Mouse (Mus musculus): Measurements from ENCODE around the gene Polr1d. TPM values are rescaled to one million over a fixed set of nuclear protein-coding genes. Genes with fewer than 3 reads are reported as not detected.

Gene Polr1d
- polyA plus RNA-seq, 1 experiment from 2014 or later, result 97.6 TPM

DNA sequence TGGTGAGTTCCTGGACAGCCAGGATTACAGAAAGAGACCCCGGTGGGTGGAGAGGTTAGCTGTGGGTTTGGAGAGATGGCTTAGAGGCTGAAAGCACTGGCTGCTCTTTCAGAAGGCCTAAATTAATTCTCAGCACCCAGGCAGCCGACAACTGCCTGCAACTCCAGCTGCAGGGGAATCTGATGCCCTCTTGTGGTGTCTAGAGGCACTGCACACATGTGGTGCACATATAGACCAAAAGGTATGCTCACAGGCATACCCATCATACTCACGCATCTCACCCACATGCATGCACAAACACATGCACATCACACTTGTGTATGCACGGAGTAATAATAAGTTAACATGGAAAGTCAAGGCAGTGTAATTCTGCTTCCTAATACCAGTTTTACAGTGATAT, 38.8 kb downstream of the Polr1d start:
- H3K4me2 ChIP-seq (ENCODE audit: low read length), result no peak overlapping the region
- H3K27me3 ChIP-seq (ENCODE audit: control insufficient read depth, insufficient read depth, low read length), result no peaks in the 10 kb centered on the region
- 93% methylated on average over 4 of the region's 4 CpGs for WGBS
- ATAC-seq (ENCODE audit: insufficient number of reproducible peaks, insufficient read depth, low FRiP score, low read depth), result no peak
- 0 out of 2 replicates have a peak, but pooled peaks cover 7% of the 10 kb centered on the region for H3K9me3 ChIP-seq (ENCODE audit: control insufficient read depth, low read length)
- H3K9ac ChIP-seq (ENCODE audit: low read length), result no peak overlapping the region
- H3K4me3 ChIP-seq (ENCODE audit: control insufficient read depth in 1 of 2, insufficient read depth in 1 of 2, low read depth in 1 of 2, low read length in 2 of 2), result no peak overlapping the region
- no peak overlapping the region for H3K27ac ChIP-seq (replicated peaks in 1 of 2; ENCODE audit: control insufficient read depth in 1 of 2, insufficient read depth in 1 of 2, low read depth in 2 of 2, low read length in 2 of 2)
- H3K36me3 ChIP-seq (ENCODE audit: control insufficient read depth, insufficient read depth, low read length), result peaks cover 19% of the 10 kb centered on the region
- H3K4me1 ChIP-seq (ENCODE audit: control insufficient read depth in 2 of 2, insufficient read depth in 2 of 2, low read length in 2 of 2), result no peaks in the 10 kb centered on the region

DNA sequence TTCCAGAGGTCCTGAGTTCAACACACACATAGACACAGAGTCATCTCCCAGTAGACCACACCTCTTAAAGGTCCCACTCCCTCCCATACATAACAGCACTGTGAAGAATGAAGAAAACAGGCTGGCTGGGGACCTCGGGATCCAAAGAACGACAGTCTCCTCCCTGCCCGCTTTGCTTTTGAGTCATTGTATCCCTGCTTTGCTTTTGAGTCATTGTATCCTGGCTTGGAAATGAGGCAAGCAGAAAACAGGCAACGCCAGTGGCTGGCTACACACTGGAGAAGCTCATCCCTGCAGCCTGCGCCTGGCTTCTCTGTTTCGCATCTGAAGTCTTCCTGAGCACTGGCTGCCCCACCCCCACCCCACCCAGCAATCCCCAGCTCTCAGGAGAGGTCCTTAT, 40.2 kb downstream of the Polr1d start:
- WGBS, result 23% methylated on average over 6 of the region's 6 CpGs
- Histone ChIP-seq H3K27ac (replicated peaks in 1 of 2; ENCODE audit: control insufficient read depth in 1 of 2, insufficient read depth in 1 of 2, low read depth in 2 of 2, low read length in 2 of 2) (no peak overlapping the region), H3K27me3 (ENCODE audit: control insufficient read depth, insufficient read depth, low read length) (no peaks in the 10 kb centered on the region), H3K36me3 (ENCODE audit: control insufficient read depth, insufficient read depth, low read length) (peaks cover 10% of the 10 kb centered on the region), H3K4me2 (ENCODE audit: low read length) (no peak overlapping the region), H3K9me3 (ENCODE audit: control insufficient read depth, low read length) (peaks cover 15% of the 10 kb centered on the region), H3K4me3 (ENCODE audit: control insufficient read depth in 1 of 2, insufficient read depth in 1 of 2, low read depth in 1 of 2, low read length in 2 of 2) (no peak overlapping the region), H3K9ac (ENCODE audit: low read length) (no peak overlapping the region), H3K4me1 (ENCODE audit: control insufficient read depth in 2 of 2, insufficient read depth in 2 of 2, low read length in 2 of 2) (no peaks in the 10 kb centered on the region)
- no peak for ATAC-seq (ENCODE audit: insufficient number of reproducible peaks, insufficient read depth, low FRiP score, low read depth)

DNA sequence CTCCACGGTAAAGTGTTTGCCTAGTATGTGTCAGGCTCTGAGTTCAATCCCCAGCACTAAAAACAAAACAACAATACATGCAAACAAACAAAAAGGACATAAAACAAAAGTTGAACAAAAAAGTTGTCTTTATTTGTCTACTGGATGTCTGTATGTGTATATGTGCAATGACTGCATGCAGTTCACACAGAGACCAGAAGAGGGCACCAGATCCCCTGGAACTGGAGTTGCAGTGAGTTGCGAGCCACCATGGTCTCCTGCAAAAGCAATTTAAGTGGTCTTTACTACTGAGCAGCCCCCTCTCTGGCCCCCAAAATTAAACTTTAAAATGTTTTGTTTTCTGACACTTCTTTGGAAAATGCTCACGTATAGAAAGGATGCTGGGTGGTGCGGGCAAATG, 44.3 kb downstream of the Polr1d start:
- 90% methylated on average over 4 of the region's 4 CpGs for WGBS
- no peaks in the 10 kb centered on the region for H3K27me3 ChIP-seq (ENCODE audit: control insufficient read depth, insufficient read depth, low read length)
- no peak overlapping the region for H3K27ac ChIP-seq (replicated peaks in 1 of 2; ENCODE audit: control insufficient read depth in 1 of 2, insufficient read depth in 1 of 2, low read depth in 2 of 2, low read length in 2 of 2)

DNA sequence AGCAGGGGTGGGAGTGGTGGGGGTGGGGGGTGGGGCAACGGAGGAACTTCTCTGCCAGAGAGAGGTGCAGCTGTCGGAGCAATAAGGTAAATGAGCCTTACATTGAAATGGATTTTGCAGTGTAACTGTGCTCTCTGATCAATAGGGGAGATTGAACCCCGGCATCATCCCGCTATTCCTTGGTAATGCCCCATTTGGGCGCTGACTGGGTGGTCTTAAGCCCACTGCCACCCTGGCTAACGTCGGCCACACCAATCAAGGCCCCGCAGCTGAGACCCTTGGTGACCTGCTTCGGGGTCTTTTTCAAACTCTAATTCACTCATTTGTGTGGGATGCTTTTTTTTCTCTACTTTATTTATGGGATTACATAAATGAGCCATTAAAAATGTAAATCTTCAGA, 47.9 kb downstream of the Polr1d start:
- Histone ChIP-seq H3K9ac (ENCODE audit: low read length) (no peak overlapping the region), H3K4me1 (ENCODE audit: control insufficient read depth in 2 of 2, insufficient read depth in 2 of 2, low read length in 2 of 2) (no peaks in the 10 kb centered on the region), H3K27me3 (ENCODE audit: control insufficient read depth, insufficient read depth, low read length) (no peaks in the 10 kb centered on the region), H3K4me2 (ENCODE audit: low read length) (no peak overlapping the region), H3K9me3 (ENCODE audit: control insufficient read depth, low read length) (peaks cover 7% of the 10 kb centered on the region), H3K4me3 (ENCODE audit: control insufficient read depth in 1 of 2, insufficient read depth in 1 of 2, low read depth in 1 of 2, low read length in 2 of 2) (no peak overlapping the region), H3K36me3 (ENCODE audit: control insufficient read depth, insufficient read depth, low read length) (no peaks in the 10 kb centered on the region), H3K27ac (replicated peaks in 1 of 2; ENCODE audit: control insufficient read depth in 1 of 2, insufficient read depth in 1 of 2, low read depth in 2 of 2, low read length in 2 of 2) (no peak overlapping the region)
- WGBS, result 64% methylated on average over 9 of the region's 9 CpGs
- no peak for ATAC-seq (ENCODE audit: insufficient number of reproducible peaks, insufficient read depth, low FRiP score, low read depth)

More for the DNA sequence above, 44.3 kb downstream of the Polr1d start:
- Histone ChIP-seq H3K4me1 (ENCODE audit: control insufficient read depth in 2 of 2, insufficient read depth in 2 of 2, low read length in 2 of 2) (no peaks in the 10 kb centered on the region), H3K4me2 (ENCODE audit: low read length) (no peak overlapping the region), H3K9me3 (ENCODE audit: control insufficient read depth, low read length) (peaks cover 7% of the 10 kb centered on the region), H3K4me3 (ENCODE audit: control insufficient read depth in 1 of 2, insufficient read depth in 1 of 2, low read depth in 1 of 2, low read length in 2 of 2) (no peak overlapping the region), H3K9ac (ENCODE audit: low read length) (no peak overlapping the region), H3K36me3 (ENCODE audit: control insufficient read depth, insufficient read depth, low read length) (no peaks in the 10 kb centered on the region)
- no peak for ATAC-seq (ENCODE audit: insufficient number of reproducible peaks, insufficient read depth, low FRiP score, low read depth)

DNA sequence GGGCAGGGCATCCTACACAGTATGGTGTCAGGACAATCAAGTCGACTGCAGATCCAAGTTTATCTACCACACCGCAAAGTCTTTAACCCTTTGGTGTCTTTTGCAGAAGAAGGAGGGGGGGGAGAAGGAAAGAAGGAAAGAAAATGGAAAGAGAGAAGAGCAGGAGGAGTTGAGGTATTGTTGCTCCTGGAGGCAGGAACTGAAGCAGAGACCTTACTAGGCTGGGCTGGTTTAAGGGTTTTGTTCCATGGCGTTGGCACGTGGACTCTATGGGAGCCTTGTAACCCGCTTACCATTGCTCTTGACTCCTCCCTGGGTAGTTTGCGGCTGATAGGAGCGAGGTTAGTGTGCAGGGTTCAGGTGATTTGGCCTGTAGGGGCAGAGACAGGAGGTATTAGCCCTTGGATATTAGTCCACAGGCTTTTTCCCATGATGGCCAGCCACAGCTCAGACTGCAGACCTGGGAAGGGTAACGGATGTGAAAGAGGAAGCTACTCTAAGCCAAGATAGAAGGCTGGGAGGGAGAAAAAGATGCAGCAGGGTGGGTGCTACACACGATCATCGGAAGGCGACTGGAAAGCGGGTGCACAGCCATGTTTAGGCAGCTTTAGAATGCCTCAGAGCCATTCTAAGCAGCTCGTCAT, 48.8 kb downstream of the Polr1d start:
- WGBS, result 84% methylated on average over 13 of the region's 13 CpGs
- Histone ChIP-seq H3K9ac (ENCODE audit: low read length) (no peak overlapping the region), H3K4me2 (ENCODE audit: low read length) (no peak overlapping the region), H3K9me3 (ENCODE audit: control insufficient read depth, low read length) (peaks cover 7% of the 10 kb centered on the region), H3K36me3 (ENCODE audit: control insufficient read depth, insufficient read depth, low read length) (no peaks in the 10 kb centered on the region), H3K4me3 (ENCODE audit: control insufficient read depth in 1 of 2, insufficient read depth in 1 of 2, low read depth in 1 of 2, low read length in 2 of 2) (no peak overlapping the region), H3K27me3 (ENCODE audit: control insufficient read depth, insufficient read depth, low read length) (no peaks in the 10 kb centered on the region), H3K4me1 (ENCODE audit: control insufficient read depth in 2 of 2, insufficient read depth in 2 of 2, low read length in 2 of 2) (no peaks in the 10 kb centered on the region), H3K27ac (replicated peaks in 1 of 2; ENCODE audit: control insufficient read depth in 1 of 2, insufficient read depth in 1 of 2, low read depth in 2 of 2, low read length in 2 of 2) (no peak overlapping the region)
- ATAC-seq (ENCODE audit: insufficient number of reproducible peaks, insufficient read depth, low FRiP score, low read depth), result no peak

DNA sequence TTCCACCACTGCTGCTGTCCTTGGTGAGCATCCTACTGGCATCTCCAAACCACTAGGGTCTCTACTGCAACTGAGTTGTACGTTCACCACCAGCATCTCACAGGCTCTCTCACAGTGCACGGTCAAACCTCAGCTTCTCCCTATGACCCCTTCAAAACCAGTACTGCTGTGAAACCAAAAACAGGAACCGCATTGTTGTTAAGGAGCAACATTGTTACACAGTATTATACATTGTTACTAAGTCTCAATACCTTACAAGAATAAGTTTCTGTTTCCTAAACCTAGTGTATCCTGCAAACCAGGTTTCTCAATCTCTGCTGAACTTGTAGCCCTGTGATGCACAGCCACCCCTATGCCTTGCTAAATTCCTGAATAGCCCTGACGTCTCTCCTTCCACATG, 51.0 kb downstream of the Polr1d start:
- H3K27ac ChIP-seq (replicated peaks in 1 of 2; ENCODE audit: control insufficient read depth in 1 of 2, insufficient read depth in 1 of 2, low read depth in 2 of 2, low read length in 2 of 2), result no peak overlapping the region
- no peaks in the 10 kb centered on the region for H3K27me3 ChIP-seq (ENCODE audit: control insufficient read depth, insufficient read depth, low read length)
- H3K4me3 ChIP-seq (ENCODE audit: control insufficient read depth in 1 of 2, insufficient read depth in 1 of 2, low read depth in 1 of 2, low read length in 2 of 2), result no peak overlapping the region
- no peaks in the 10 kb centered on the region for H3K4me1 ChIP-seq (ENCODE audit: control insufficient read depth in 2 of 2, insufficient read depth in 2 of 2, low read length in 2 of 2)
- H3K4me2 ChIP-seq (ENCODE audit: low read length), result no peak overlapping the region
- H3K9ac ChIP-seq (ENCODE audit: low read length), result no peak overlapping the region
- no peaks in the 10 kb centered on the region for H3K9me3 ChIP-seq (ENCODE audit: control insufficient read depth, low read length)
- 82% methylated on average over 4 of the region's 4 CpGs for whole genome bisulfite sequencing
- H3K36me3 ChIP-seq (ENCODE audit: control insufficient read depth, insufficient read depth, low read length), result no peaks in the 10 kb centered on the region
- ATAC-seq (ENCODE audit: insufficient number of reproducible peaks, insufficient read depth, low FRiP score, low read depth), result no peak

DNA sequence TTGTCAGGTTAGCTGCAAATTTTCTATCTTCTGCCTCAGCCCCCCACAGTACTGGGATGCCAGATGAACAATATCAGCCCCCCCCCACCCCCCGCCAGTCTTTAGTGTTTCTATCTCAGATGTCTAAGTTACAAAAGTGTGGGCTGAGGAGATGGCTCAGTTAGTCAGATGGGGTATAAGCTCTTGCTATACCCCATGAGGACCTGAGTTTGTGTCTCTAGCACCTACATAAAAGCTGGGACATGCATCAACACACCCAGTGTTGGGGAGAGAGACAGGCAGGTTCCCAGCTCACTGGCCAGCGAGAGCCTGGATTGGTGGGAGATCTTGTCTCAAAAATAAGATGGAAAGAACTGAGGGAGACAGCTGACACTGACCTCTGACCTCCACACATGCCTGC, 52.6 kb downstream of the Polr1d start:
- Histone ChIP-seq H3K9ac (ENCODE audit: low read length) (no peak overlapping the region), H3K27ac (replicated peaks in 1 of 2; ENCODE audit: control insufficient read depth in 1 of 2, insufficient read depth in 1 of 2, low read depth in 2 of 2, low read length in 2 of 2) (no peak overlapping the region), H3K9me3 (ENCODE audit: control insufficient read depth, low read length) (no peaks in the 10 kb centered on the region), H3K36me3 (ENCODE audit: control insufficient read depth, insufficient read depth, low read length) (no peaks in the 10 kb centered on the region), H3K4me1 (ENCODE audit: control insufficient read depth in 2 of 2, insufficient read depth in 2 of 2, low read length in 2 of 2) (no peaks in the 10 kb centered on the region), H3K4me3 (ENCODE audit: control insufficient read depth in 1 of 2, insufficient read depth in 1 of 2, low read depth in 1 of 2, low read length in 2 of 2) (no peak overlapping the region), H3K27me3 (ENCODE audit: control insufficient read depth, insufficient read depth, low read length) (no peaks in the 10 kb centered on the region), H3K4me2 (ENCODE audit: low read length) (no peak overlapping the region)
- 65% methylated on average over 2 of the region's 2 CpGs for WGBS
- no peak for ATAC-seq (ENCODE audit: insufficient number of reproducible peaks, insufficient read depth, low FRiP score, low read depth)

DNA sequence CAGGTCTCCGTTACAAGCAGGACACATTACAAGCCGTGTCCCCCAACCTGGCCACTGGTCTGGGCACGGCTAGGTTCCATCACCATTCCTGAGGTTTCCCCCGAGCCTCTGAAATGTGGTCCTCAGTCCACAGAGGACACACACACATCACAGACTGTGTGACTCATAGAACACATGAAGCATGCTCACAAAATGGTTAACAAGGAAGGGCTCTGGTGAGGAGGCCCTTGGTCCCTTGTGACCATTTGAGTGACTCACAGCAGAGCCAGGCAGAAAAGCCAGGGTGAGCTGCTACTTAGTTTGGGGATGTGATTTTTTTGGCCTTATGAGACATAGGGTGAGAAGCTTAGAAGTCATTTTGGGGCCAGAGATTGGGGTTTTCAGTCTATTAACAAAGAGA, 55.1 kb downstream of the Polr1d start:
- 88% methylated on average over 4 of the region's 4 CpGs for WGBS
- H3K27me3 ChIP-seq (ENCODE audit: control insufficient read depth, insufficient read depth, low read length), result no peaks in the 10 kb centered on the region
- H3K4me3 ChIP-seq (ENCODE audit: control insufficient read depth in 1 of 2, insufficient read depth in 1 of 2, low read depth in 1 of 2, low read length in 2 of 2), result no peak overlapping the region

More for the DNA sequence above, 55.1 kb downstream of the Polr1d start:
- H3K27ac ChIP-seq (replicated peaks in 1 of 2; ENCODE audit: control insufficient read depth in 1 of 2, insufficient read depth in 1 of 2, low read depth in 2 of 2, low read length in 2 of 2), result no peak overlapping the region
- ATAC-seq (ENCODE audit: insufficient number of reproducible peaks, insufficient read depth, low FRiP score, low read depth), result no peak
- no peaks in the 10 kb centered on the region for H3K36me3 ChIP-seq (ENCODE audit: control insufficient read depth, insufficient read depth, low read length)
- no peaks in the 10 kb centered on the region for H3K9me3 ChIP-seq (ENCODE audit: control insufficient read depth, low read length)
- no peak overlapping the region for H3K4me2 ChIP-seq (ENCODE audit: low read length)
- H3K9ac ChIP-seq (ENCODE audit: low read length), result no peak overlapping the region
- no peaks in the 10 kb centered on the region for H3K4me1 ChIP-seq (ENCODE audit: control insufficient read depth in 2 of 2, insufficient read depth in 2 of 2, low read length in 2 of 2)

Data from heart, embryonic 14.5 days (tissue).